Mouse (Mus musculus) MEL (cell line): ENCODE data around the gene Adamts9. TPM values are rescaled to one million over a fixed set of nuclear protein-coding genes. Genes with fewer than 3 reads are reported as not detected.

Experiments
- DNase-seq: peaks from one replicate; pipeline ENCODE4 v3.0.0; 2011; ENCODE audit warnings: low read depth, low spot score
- H3K27ac ChIP-seq: 2 replicates; pipeline ENCODE4 v1.5.1; 2012; ENCODE audit warnings: low read depth, mild to moderate bottlenecking, control low read depth, low read length, moderate library complexity; ENCODE audit not compliant: control insufficient read depth
- H3K27me3 ChIP-seq, 2 experiments: fragments of 150-350 bp in 1 of 2; sonication (generic) in 1 of 2; 2 replicates each; pipeline ENCODE4 v1.6.1; 2012; ENCODE audit warnings: low read length in 2 of 2, mild to moderate bottlenecking in 2 of 2, improper control_type of control experiment in 1 of 2, moderate library complexity in 1 of 2; ENCODE audit not compliant: insufficient read depth in 2 of 2, control insufficient read depth in 1 of 2
- H3K36me3 ChIP-seq, 2 experiments: 2 replicates each; pipeline ENCODE4 v1.6.1; 2012 to 2014; ENCODE audit warnings: low read length in 2 of 2, improper control_type of control experiment in 1 of 2, inconsistent platforms in 1 of 2, mild to moderate bottlenecking in 1 of 2; ENCODE audit not compliant: insufficient read depth in 2 of 2, control insufficient read depth in 1 of 2
- H3K4me1 ChIP-seq, 2 experiments: fragments of 150-350 bp in 1 of 2; sonication (generic) in 1 of 2; 2 replicates each; pipeline ENCODE4 v1.6.1; 2012; ENCODE audit warnings: low read length in 2 of 2, improper control_type of control experiment in 1 of 2, mild to moderate bottlenecking in 1 of 2; ENCODE audit not compliant: insufficient read depth in 2 of 2, control insufficient read depth in 1 of 2
- H3K4me3 ChIP-seq, 2 experiments: fragments of 150-350 bp in 1 of 2; sonication (generic) in 1 of 2; 2 replicates each; pipeline ENCODE4 v1.5.1; 2012; ENCODE audit warnings: low read depth in 2 of 2, low read length in 2 of 2, mild to moderate bottlenecking in 2 of 2, moderate library complexity in 2 of 2, control low read depth in 1 of 2, improper control_type of control experiment in 1 of 2; ENCODE audit not compliant: control insufficient read depth in 1 of 2, insufficient read depth in 1 of 2
- H3K79me2 ChIP-seq: 2 replicates; pipeline ENCODE4 v1.6.1; 2012; ENCODE audit warnings: mild to moderate bottlenecking, low read length, moderate library complexity; ENCODE audit not compliant: control insufficient read depth, poor library complexity, insufficient read depth
- H3K9ac ChIP-seq: 2 replicates; pipeline ENCODE4 v1.6.1; 2012; ENCODE audit warnings: low read depth, mild to moderate bottlenecking, control low read depth, low read length, moderate library complexity; ENCODE audit not compliant: control insufficient read depth, poor library complexity, severe bottlenecking
- H3K9me3 ChIP-seq: fragments of 150-350 bp; sonication (generic); replicated peaks from 2 replicates; pipeline ENCODE4 v1.6.1; 2012; ENCODE audit warnings: mild to moderate bottlenecking, low read length, improper control_type of control experiment, moderate library complexity; ENCODE audit not compliant: insufficient read depth
- CHD1 ChIP-seq: IDR thresholded peaks from 2 replicates; pipeline ENCODE4 v1.6.1; 2012; ENCODE audit warnings: low read depth, mild to moderate bottlenecking, inconsistent platforms, low read length, improper control_type of control experiment
- CHD2 ChIP-seq: IDR thresholded peaks from 2 replicates; pipeline ENCODE4 v1.6.1; 2011; ENCODE audit warnings: low read length, improper control_type of control experiment
- ELF1 ChIP-seq: IDR thresholded peaks from 2 replicates; pipeline ENCODE4 v1.6.1; 2014; ENCODE audit warnings: low read depth, mild to moderate bottlenecking, inconsistent platforms, low read length, improper control_type of control experiment, moderate library complexity
- GABPA ChIP-seq: IDR thresholded peaks from 2 replicates; pipeline ENCODE4 v1.6.1; 2012; ENCODE audit warnings: low read depth, mild to moderate bottlenecking, inconsistent platforms, low read length, improper control_type of control experiment, moderate library complexity
- GATA1 ChIP-seq: IDR thresholded peaks from 2 replicates; pipeline ENCODE4 v1.6.1; 2011; ENCODE audit warnings: low read depth, low read length, improper control_type of control experiment
- JUND ChIP-seq: IDR thresholded peaks from 2 replicates; pipeline ENCODE4 v1.6.1; 2011; ENCODE audit warnings: low read depth, mild to moderate bottlenecking, improper control_type of control experiment, low read length
- KAT2A ChIP-seq: conservative IDR thresholded peaks from 2 replicates; pipeline ENCODE4 v1.6.1; 2012; ENCODE audit warnings: low read depth, low read length, improper control_type of control experiment, inconsistent platforms
- MAX ChIP-seq: IDR thresholded peaks from 2 replicates; pipeline ENCODE4 v1.6.1; 2011; ENCODE audit warnings: low read length, improper control_type of control experiment
- MEF2A ChIP-seq: IDR thresholded peaks from 2 replicates; pipeline ENCODE4 v1.6.1; 2014; ENCODE audit warnings: low read depth, mild to moderate bottlenecking, inconsistent platforms, low read length, improper control_type of control experiment; ENCODE audit not compliant: poor library complexity, insufficient replicate concordance, severe bottlenecking; ENCODE audit errors: extremely low read depth
- MXI1 ChIP-seq: IDR thresholded peaks from 2 replicates; pipeline ENCODE4 v1.6.1; 2011; ENCODE audit warnings: mild to moderate bottlenecking, low read depth, low read length, improper control_type of control experiment
- MYB ChIP-seq: IDR thresholded peaks from 2 replicates; pipeline ENCODE4 v1.6.1; 2011; ENCODE audit warnings: mild to moderate bottlenecking, low read depth, low read length, improper control_type of control experiment
- MYC ChIP-seq: IDR thresholded peaks from 2 replicates; pipeline ENCODE4 v1.6.1; 2011; ENCODE audit warnings: low read depth, mild to moderate bottlenecking, low read length, improper control_type of control experiment, moderate library complexity
- NELFE ChIP-seq: IDR thresholded peaks from 2 replicates; pipeline ENCODE4 v1.6.1; 2011; ENCODE audit warnings: low read depth, low read length, improper control_type of control experiment
- NRF1 ChIP-seq: IDR thresholded peaks from 2 replicates; pipeline ENCODE4 v1.6.1; 2014; ENCODE audit warnings: low read depth, mild to moderate bottlenecking, inconsistent platforms, low read length, improper control_type of control experiment, moderate library complexity; ENCODE audit not compliant: poor library complexity, insufficient read depth, severe bottlenecking
- POLR2AphosphoS2 ChIP-seq: IDR thresholded peaks from 2 replicates; pipeline ENCODE4 v1.6.1; 2011; ENCODE audit warnings: low read length, improper control_type of control experiment
- RAD21 ChIP-seq: IDR thresholded peaks from 2 replicates; pipeline ENCODE4 v1.6.1; 2011; ENCODE audit warnings: mild to moderate bottlenecking, low read depth, low read length, improper control_type of control experiment
- RCOR1 ChIP-seq: IDR thresholded peaks from 2 replicates; pipeline ENCODE4 v1.6.1; 2012; ENCODE audit warnings: low read depth, mild to moderate bottlenecking, inconsistent platforms, low read length, improper control_type of control experiment
- SIN3A ChIP-seq: IDR thresholded peaks from 2 replicates; pipeline ENCODE4 v1.6.1; 2012; ENCODE audit warnings: low read length, improper control_type of control experiment, inconsistent platforms
- SMC3 ChIP-seq: IDR thresholded peaks from 2 replicates; pipeline ENCODE4 v1.6.1; 2011; ENCODE audit warnings: low read depth, low read length, improper control_type of control experiment
- TAL1 ChIP-seq: IDR thresholded peaks from 2 replicates; pipeline ENCODE4 v1.6.1; 2012; ENCODE audit warnings: mild to moderate bottlenecking, inconsistent platforms, low read length, moderate library complexity, mixed read lengths
- TBP ChIP-seq: IDR thresholded peaks from 2 replicates; pipeline ENCODE4 v1.8.0; 2011; ENCODE audit warnings: low read depth, low read length, improper control_type of control experiment
- USF1 ChIP-seq: IDR thresholded peaks from 2 replicates; pipeline ENCODE4 v1.6.1; 2014; ENCODE audit warnings: low read depth, mild to moderate bottlenecking, inconsistent platforms, low read length, improper control_type of control experiment, moderate library complexity
- USF2 ChIP-seq, 2 experiments: IDR thresholded peaks; 2 replicates each; pipeline ENCODE4 v1.6.1; 2011 to 2012; ENCODE audit warnings: improper control_type of control experiment in 2 of 2, low read length in 2 of 2, borderline replicate concordance in 1 of 2, inconsistent platforms in 1 of 2, low read depth in 1 of 2, mild to moderate bottlenecking in 1 of 2; ENCODE audit not compliant: insufficient read depth in 1 of 2
- ZKSCAN1 ChIP-seq: IDR thresholded peaks from 2 replicates; pipeline ENCODE4 v1.6.1; 2012; ENCODE audit warnings: low read depth, mild to moderate bottlenecking, inconsistent platforms, low read length, improper control_type of control experiment, moderate library complexity
- ZMIZ1 ChIP-seq: IDR thresholded peaks from 2 replicates; pipeline ENCODE4 v1.6.1; 2012; ENCODE audit warnings: low read depth, mild to moderate bottlenecking, inconsistent platforms, low read length, improper control_type of control experiment, moderate library complexity
- ZNF384 ChIP-seq: IDR thresholded peaks from 2 replicates; pipeline ENCODE4 v1.6.1; 2012; ENCODE audit warnings: low read depth, mild to moderate bottlenecking, inconsistent platforms, low read length, improper control_type of control experiment
- polyA plus RNA-seq, 2 experiments: library from polyadenylated mRNA; stranded (reverse) in 1 of 2; unstranded in 1 of 2; fragments of >175 nt in 1 of 2; fragments of >200 nt in 1 of 2; gene quantifications; 2 replicates each; pipeline versions ENCODE4 v1.2.1 to v1.2.4; 2012; ENCODE audit warnings: low replicate concordance in 2 of 2, low read depth in 1 of 2; ENCODE audit not compliant: insufficient read length in 2 of 2, insufficient read depth in 1 of 2, missing spikeins in 1 of 2
- total RNA-seq: library from RNA; depleted of rRNA; stranded (reverse); fragments of 300-350 nt; gene quantifications from 2 replicates; pipeline ENCODE4 v1.2.3, GENCODE M21; 2012

Adamts9 gene
- total and polyA plus RNA-seq, 3 experiments = not detected

DNA sequence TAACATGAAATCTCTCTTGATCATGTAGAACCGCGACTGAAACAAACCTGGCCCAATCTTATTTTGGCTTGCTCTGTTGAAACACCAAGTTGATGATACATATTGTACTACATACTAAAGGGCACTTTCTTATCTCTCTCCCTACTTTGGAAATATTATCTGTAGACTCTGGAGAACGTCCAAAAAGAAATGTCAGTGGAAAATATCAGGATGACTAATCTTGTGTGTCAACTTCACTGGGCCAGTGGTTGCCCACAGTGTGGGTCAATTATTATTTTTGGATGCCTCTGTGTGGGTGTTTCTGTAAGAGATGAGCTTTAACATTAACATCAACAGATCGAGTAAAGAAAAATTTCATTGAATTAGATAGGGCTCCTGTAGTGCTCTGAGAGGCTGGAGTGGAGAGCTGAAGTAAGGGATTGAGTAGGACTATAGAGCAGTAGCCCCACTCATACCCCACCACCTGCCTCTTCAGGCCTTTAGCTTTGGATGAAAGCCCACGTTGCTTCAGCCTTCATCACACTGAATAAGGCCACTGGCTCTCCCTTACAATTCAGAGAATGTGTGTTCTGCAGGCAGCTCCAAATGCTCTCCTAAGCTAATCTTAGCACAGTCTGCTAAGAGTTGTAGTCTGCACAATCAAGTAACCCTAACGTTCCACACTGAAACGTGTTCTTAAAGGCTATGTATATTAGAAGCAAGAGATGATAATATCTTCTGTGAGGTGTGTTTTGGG lies 38.3 kb upstream of the Adamts9 start:
- Histone ChIP-seq H3K9ac (no peak overlapping the region), H3K36me3 (no peaks in the 10 kb centered on the region), H3K4me1 (no peaks in the 10 kb centered on the region), H3K27me3 (no peaks in the 10 kb centered on the region), H3K27ac (no peak overlapping the region), H3K4me3 (no peak overlapping the region), H3K9me3 (no peaks in the 10 kb centered on the region), H3K79me2 (no peaks in the 10 kb centered on the region)
- DNase-seq = no peak
- no peak for TF ChIP-seq RAD21
- no peak for TF ChIP-seq CHD1
- TF ChIP-seq ZKSCAN1 = no peak
- no peak for TF ChIP-seq MAX
- TF ChIP-seq MYB = no peak
- TF ChIP-seq NRF1 = no peak
- TF ChIP-seq MXI1 = no peak
- no peak for TF ChIP-seq SIN3A
- TF ChIP-seq CHD2 = no peak
- TF ChIP-seq ELF1 = no peak
- no peak for TF ChIP-seq RCOR1
- TF ChIP-seq USF1 = no peak
- no peak for TF ChIP-seq MYC

DNA sequence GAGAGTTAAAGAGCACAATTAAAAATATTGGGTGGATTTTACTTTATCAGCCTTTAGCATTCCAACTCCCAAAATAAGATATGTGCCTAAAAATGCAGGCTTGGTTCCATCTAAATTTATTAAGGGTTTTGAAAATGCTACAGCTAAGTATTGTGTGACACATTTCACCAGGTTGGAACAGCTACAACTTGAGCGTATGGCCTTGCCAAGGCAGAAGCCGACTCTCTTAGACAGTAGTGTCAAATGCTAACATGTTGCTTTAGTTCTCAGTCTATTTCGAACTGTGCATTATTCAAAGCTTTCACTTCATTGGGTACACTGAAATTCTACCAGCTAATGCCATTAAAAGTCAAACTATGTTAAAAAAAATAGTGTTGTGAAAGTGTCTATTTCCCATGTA lies 30.0 kb upstream of the Adamts9 start:
- TF ChIP-seq NRF1 (no peak), USF2 (IDR thresholded peaks at IDR 0.05; ENCODE audit: borderline replicate concordance in 1 of 2, insufficient read depth in 1 of 2, low read depth in 1 of 2, low read length in 2 of 2) (no peak), TAL1 (no peak), GABPA (no peak), TBP (no peak), MEF2A (no peak), GATA1 (no peak), USF1 (no peak), SMC3 (no peak), POLR2AphosphoS2 (no peak), KAT2A (no peak), JUND (no peak), NELFE (no peak), ZMIZ1 (no peak), ZNF384 (no peak)
- TF ChIP-seq, all 39 proteins: peak for 0
- no peaks in the 10 kb centered on the region for H3K36me3 ChIP-seq
- no peaks in the 10 kb centered on the region for H3K79me2 ChIP-seq
- DNase-seq = no peak
- H3K27ac ChIP-seq = no peak overlapping the region
- H3K4me1 ChIP-seq = no peaks in the 10 kb centered on the region
- H3K4me3 ChIP-seq = no peak overlapping the region
- H3K9me3 ChIP-seq = no peaks in the 10 kb centered on the region
- H3K9ac ChIP-seq = no peak overlapping the region
- H3K27me3 ChIP-seq = no peaks in the 10 kb centered on the region
